ENCODE assay signal across 8 mouse cellular contexts in genomic region chr8:105169582-105169981, GRCm38 (mm10). TPM values are rescaled to one million over a fixed set of nuclear protein-coding genes. Genes with fewer than 3 reads are reported as not detected.
DNase-seq lines count a peak whose midpoint lies in the region; ATAC-seq and TF ChIP-seq lines count a peak whose summit lies in the region.

No protein-coding gene starts in this region.

- peak overlapping the region; percentile 62 for H3K4me2 ChIP-seq in hindbrain, embryonic 14.5 days (replicated peaks)
- no peak overlapping the region; the same call in 1 of the 2 replicates for H3K4me2 ChIP-seq in hindbrain, embryonic 16.5 days (ENCODE audit: low read length)
- peak overlapping the region; percentile 77 for H3K4me2 ChIP-seq in limb, embryonic 13.5 days (replicated peaks)

- H3K9me3 ChIP-seq in hindbrain, embryonic 14.5 days (ENCODE audit: control insufficient read depth, low read length): no peaks in the 10 kb centered on the region
- H3K9me3 ChIP-seq in hindbrain, embryonic 16.5 days (ENCODE audit: control insufficient read depth, low read length): no peaks in the 10 kb centered on the region
- H3K9me3 ChIP-seq in E14TG2a.4 (ENCODE audit: low read length): no peaks in the 10 kb centered on the region
- no peaks in the 10 kb centered on the region for H3K9me3 ChIP-seq in embryonic facial prominence, embryonic 10.5 days
- H3K9me3 ChIP-seq in limb, embryonic 13.5 days: no peaks in the 10 kb centered on the region

- no peak overlapping the region for H3K27ac ChIP-seq in hindbrain, embryonic 14.5 days
- H3K27ac ChIP-seq in hindbrain, embryonic 16.5 days (ENCODE audit: low read depth, low read length): no peak overlapping the region
- H3K27ac ChIP-seq in embryonic facial prominence, embryonic 10.5 days (replicated peaks): no peak overlapping the region; the same call in 1 of the 2 replicates
- H3K27ac ChIP-seq in limb, embryonic 13.5 days: peak overlapping the region; percentile 99; the same call in 1 of the 2 replicates

- no peak for TF ChIP-seq CTCF in E14TG2a.4 (conservative IDR thresholded peaks at IDR 0.05; ENCODE audit: low read length)

- H3K4me1 ChIP-seq in hindbrain, embryonic 14.5 days (replicated peaks; ENCODE audit: control insufficient read depth, insufficient read depth, low read length): peaks cover 8% of the 10 kb centered on the region; the same call in 1 of the 2 replicates
- peaks cover 5% of the 10 kb centered on the region for H3K4me1 ChIP-seq in hindbrain, embryonic 16.5 days (ENCODE audit: control insufficient read depth, insufficient read depth, low read depth, low read length)
- peaks cover 29% of the 10 kb centered on the region for H3K4me1 ChIP-seq in E14TG2a.4 (replicated peaks; ENCODE audit: low read depth, low read length)
- peaks cover 49% of the 10 kb centered on the region for H3K4me1 ChIP-seq in embryonic facial prominence, embryonic 10.5 days
- peaks cover 40% of the 10 kb centered on the region for H3K4me1 ChIP-seq in limb, embryonic 13.5 days

- DNase-seq in hindbrain, embryonic 14.5 days (ENCODE audit: low spot score): no peak
- no peak for DNase-seq in embryonic facial prominence, embryonic 10.5 days (ENCODE audit: low spot score)
- DNase-seq in T-cell, adult 2 months (ENCODE audit: low spot score): no peak
- no peak for DNase-seq in left cerebral cortex, adult 11 months (ENCODE audit: low spot score)
- DNase-seq in cerebellum, postnatal 14 days: no peak

- no peaks in the 10 kb centered on the region for H3K27me3 ChIP-seq in hindbrain, embryonic 14.5 days (ENCODE audit: control insufficient read depth, insufficient read depth, low read length)
- H3K27me3 ChIP-seq in hindbrain, embryonic 16.5 days (replicated peaks; ENCODE audit: control insufficient read depth, insufficient read depth, low read length): no peaks in the 10 kb centered on the region
- H3K27me3 ChIP-seq in E14TG2a.4 (ENCODE audit: insufficient read depth, low read length): peaks cover 21% of the 10 kb centered on the region; the same call in 1 of the 2 replicates
- H3K27me3 ChIP-seq in embryonic facial prominence, embryonic 10.5 days (replicated peaks; ENCODE audit: low read depth, poor library complexity, severe bottlenecking): peaks cover 9% of the 10 kb centered on the region; the same call in 1 of the 2 replicates
- no peaks in the 10 kb centered on the region for H3K27me3 ChIP-seq in limb, embryonic 13.5 days

- no peak overlapping the region for H3K9ac ChIP-seq in hindbrain, embryonic 14.5 days
- H3K9ac ChIP-seq in hindbrain, embryonic 16.5 days (ENCODE audit: low read depth, low read length): no peak overlapping the region
- no peak overlapping the region; the same call in 1 of the 2 replicates for H3K9ac ChIP-seq in limb, embryonic 13.5 days

- whole genome bisulfite sequencing in hindbrain, embryonic 14.5 days: 52% methylated on average over 3 of the region's 3 CpGs
- WGBS in hindbrain, embryonic 16.5 days: 44% methylated on average over 3 of the region's 3 CpGs
- WGBS in embryonic facial prominence, embryonic 10.5 days: 48% methylated on average over 3 of the region's 3 CpGs
- 27% methylated on average over 3 of the region's 3 CpGs for WGBS in limb, embryonic 13.5 days

- H3K4me3 ChIP-seq in hindbrain, embryonic 14.5 days (replicated peaks; ENCODE audit: low read length): peak overlapping the region; percentile 96; the same call in 1 of the 2 replicates
- no peak overlapping the region for H3K4me3 ChIP-seq in hindbrain, embryonic 16.5 days (ENCODE audit: low read length)
- peak overlapping the region; percentile 89; the same call in 1 of the 2 replicates for H3K4me3 ChIP-seq in E14TG2a.4 (replicated peaks; ENCODE audit: low read length)
- H3K4me3 ChIP-seq in embryonic facial prominence, embryonic 10.5 days: peak overlapping the region; percentile 96
- peak overlapping the region; percentile 91 for H3K4me3 ChIP-seq in limb, embryonic 13.5 days

- ATAC-seq in hindbrain, embryonic 14.5 days (ENCODE audit: low FRiP score): no peak
- no peak for ATAC-seq in hindbrain, embryonic 16.5 days
- ATAC-seq in limb, embryonic 13.5 days (ENCODE audit: low FRiP score, low read depth): no peak

- H3K36me3 ChIP-seq in hindbrain, embryonic 14.5 days (replicated peaks; ENCODE audit: control insufficient read depth, insufficient read depth): no peaks in the 10 kb centered on the region
- H3K36me3 ChIP-seq in hindbrain, embryonic 16.5 days (ENCODE audit: control insufficient read depth, insufficient read depth, low read length): no peaks in the 10 kb centered on the region
- H3K36me3 ChIP-seq in E14TG2a.4 (ENCODE audit: insufficient read depth, low read length): no peaks in the 10 kb centered on the region
- peaks cover 16% of the 10 kb centered on the region for H3K36me3 ChIP-seq in embryonic facial prominence, embryonic 10.5 days (replicated peaks)
- peaks cover 2% of the 10 kb centered on the region; the same call in 1 of the 2 replicates for H3K36me3 ChIP-seq in limb, embryonic 13.5 days

RNA-seq across cellular contexts. Expression of gene Cbfb, which starts 0.9 kb away (rescaled TPM):
- 34.1 and 41.7 TPM in 2 replicates for polyA plus RNA-seq in hindbrain, embryonic 14.5 days (2014; fragmentation: Nextera tagmentation; extraction: Ambion mirVana)
- polyA plus RNA-seq in hindbrain, embryonic 16.5 days (2015; fragmentation: Nextera tagmentation; extraction: Ambion mirVana): 28.6 and 29.0 TPM in 2 replicates
- 67.5 and 73.2 TPM in 2 replicates for polyA plus RNA-seq in embryonic facial prominence, embryonic 10.5 days (2016; fragmentation: Nextera tagmentation; extraction: Ambion mirVana)
- polyA plus RNA-seq in limb, embryonic 13.5 days (2015; fragmentation: Nextera tagmentation; extraction: Ambion mirVana): 97.1 and 101 TPM in 2 replicates

RNA-seq across cellular contexts. Expression of gene Ces4a, which starts 38.0 kb away (rescaled TPM):
- polyA plus RNA-seq in hindbrain, embryonic 14.5 days (2014; fragmentation: Nextera tagmentation; extraction: Ambion mirVana): 0.08 TPM in 1 of 2 replicates, not detected in the other
- polyA plus RNA-seq in hindbrain, embryonic 16.5 days (2015; fragmentation: Nextera tagmentation; extraction: Ambion mirVana): not detected in 2 replicates
- not detected in 2 replicates for polyA plus RNA-seq in embryonic facial prominence, embryonic 10.5 days (2016; fragmentation: Nextera tagmentation; extraction: Ambion mirVana)
- polyA plus RNA-seq in limb, embryonic 13.5 days (2015; fragmentation: Nextera tagmentation; extraction: Ambion mirVana): not detected in 2 replicates

RNA-seq across cellular contexts. Expression of gene D230025D16Rik, which starts 55.4 kb away (rescaled TPM):
- 33.1 and 38.1 TPM in 2 replicates for polyA plus RNA-seq in hindbrain, embryonic 14.5 days (2014; fragmentation: Nextera tagmentation; extraction: Ambion mirVana)
- 27.9 and 31.7 TPM in 2 replicates for polyA plus RNA-seq in hindbrain, embryonic 16.5 days (2015; fragmentation: Nextera tagmentation; extraction: Ambion mirVana)
- 25.9 and 27.1 TPM in 2 replicates for polyA plus RNA-seq in embryonic facial prominence, embryonic 10.5 days (2016; fragmentation: Nextera tagmentation; extraction: Ambion mirVana)
- 27.3 and 27.6 TPM in 2 replicates for polyA plus RNA-seq in limb, embryonic 13.5 days (2015; fragmentation: Nextera tagmentation; extraction: Ambion mirVana)
